Mouse (Mus musculus) heart, embryonic 16.5 days (tissue): Measurements from ENCODE around the gene Rnf38. TPM values are rescaled to one million over a fixed set of nuclear protein-coding genes. Genes with fewer than 3 reads are reported as not detected.
A peak's percentile ranks its signal among the peaks of the same experiment; 100 is the strongest.

Experiments used
- ATAC-seq: fragments of 200-750 bp; cut with Nextera tagmentation; replicated peaks from 2 replicates; pipeline ENCODE4 v1.8.0; 2017; ENCODE audit warnings: moderate number of reproducible peaks; ENCODE audit not compliant: insufficient read depth, low FRiP score; ENCODE audit errors: extremely low read depth
- H3K27ac ChIP-seq: fragments of 300-500 bp; sonication (generic); 2 replicates; pipeline ENCODE4 v1.5.1; 2014; ENCODE audit warnings: mild to moderate bottlenecking, low read length, control low read depth, moderate library complexity
- H3K27me3 ChIP-seq: fragments of 300-500 bp; sonication (generic); 2 replicates; pipeline ENCODE4 v1.6.1; 2014; ENCODE audit warnings: low read length, mixed read lengths; ENCODE audit not compliant: control insufficient read depth, insufficient read depth
- H3K36me3 ChIP-seq: fragments of 300-500 bp; sonication (generic); 2 replicates; pipeline ENCODE4 v1.6.1; 2014; ENCODE audit not compliant: control insufficient read depth, insufficient read depth
- H3K4me1 ChIP-seq: fragments of 300-500 bp; sonication (generic); 2 replicates; pipeline ENCODE4 v1.6.1; 2014; ENCODE audit warnings: low read length, mixed read lengths; ENCODE audit not compliant: control insufficient read depth, insufficient read depth
- H3K4me2 ChIP-seq: fragments of 300-500 bp; sonication (generic); 2 replicates; pipeline ENCODE4 v1.6.1; 2014; ENCODE audit warnings: low read depth, mild to moderate bottlenecking, control low read depth, low read length
- H3K4me3 ChIP-seq: fragments of 300-500 bp; sonication (generic); 2 replicates; pipeline ENCODE4 v1.5.1; 2014; ENCODE audit warnings: mild to moderate bottlenecking, control low read depth, low read length
- H3K9ac ChIP-seq: fragments of 300-500 bp; sonication (generic); 2 replicates; pipeline ENCODE4 v1.6.1; 2014; ENCODE audit warnings: low read length, control low read depth
- H3K9me3 ChIP-seq: fragments of 300-500 bp; sonication (generic); replicated peaks from 2 replicates; pipeline ENCODE4 v1.6.1; 2016; ENCODE audit warnings: low read length; ENCODE audit not compliant: control insufficient read depth
- WGBS: fragments of 180-500 bp; shearing (Covaris S2); extraction: QIAGEN DNeasy Blood & Tissue Kit; methylation state at CpG from one replicate; pipeline ENCODE4 v1.1.7; 2014; 5-methylcytosine and 5-hydroxymethylcytosine counted together
- polyA plus RNA-seq: library from polyadenylated mRNA; unstranded; fragments of >200 nt; fragmentation: Nextera tagmentation; extraction: Ambion mirVana; gene quantifications from 2 replicates; pipeline ENCODE4 v1.2.1, GENCODE M21; 2015

Gene Rnf38
- polyA plus RNA-seq, 1 experiment from 2014 or later: 15.5 TPM

DNA sequence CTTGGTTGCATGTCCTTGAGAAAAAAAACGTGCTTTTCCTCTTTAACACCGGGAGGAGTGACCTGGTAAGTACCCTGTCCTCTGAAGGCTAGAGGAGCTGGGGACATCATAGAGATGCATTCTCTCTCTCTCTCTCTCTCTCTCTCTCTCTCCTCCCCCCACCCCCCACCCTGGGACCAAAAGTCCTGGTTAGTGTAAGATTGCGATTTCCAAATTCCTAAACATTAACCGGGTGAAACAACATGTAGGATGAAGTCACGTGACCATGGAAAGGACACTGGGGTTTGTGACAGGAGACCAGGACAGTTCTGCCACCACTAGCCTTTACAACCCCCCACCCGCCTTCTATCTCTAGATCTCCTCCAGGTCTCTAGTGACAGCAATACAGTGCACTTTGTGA is 19.6 kb upstream of the Rnf38 start:
- Histone ChIP-seq H3K4me1 (peaks cover 2% of the 10 kb centered on the region; the same call in 1 of the 2 replicates), H3K9ac (no peak overlapping the region), H3K9me3 (no peaks in the 10 kb centered on the region), H3K4me3 (no peak overlapping the region), H3K27me3 (peaks cover 3% of the 10 kb centered on the region; the same call in 1 of the 2 replicates), H3K36me3 (no peaks in the 10 kb centered on the region), H3K27ac (no peak overlapping the region), H3K4me2 (no peak overlapping the region; the same call in 1 of the 2 replicates)
- ATAC-seq: no peak
- 5% methylated on average over 6 of the region's 6 CpGs for WGBS

DNA sequence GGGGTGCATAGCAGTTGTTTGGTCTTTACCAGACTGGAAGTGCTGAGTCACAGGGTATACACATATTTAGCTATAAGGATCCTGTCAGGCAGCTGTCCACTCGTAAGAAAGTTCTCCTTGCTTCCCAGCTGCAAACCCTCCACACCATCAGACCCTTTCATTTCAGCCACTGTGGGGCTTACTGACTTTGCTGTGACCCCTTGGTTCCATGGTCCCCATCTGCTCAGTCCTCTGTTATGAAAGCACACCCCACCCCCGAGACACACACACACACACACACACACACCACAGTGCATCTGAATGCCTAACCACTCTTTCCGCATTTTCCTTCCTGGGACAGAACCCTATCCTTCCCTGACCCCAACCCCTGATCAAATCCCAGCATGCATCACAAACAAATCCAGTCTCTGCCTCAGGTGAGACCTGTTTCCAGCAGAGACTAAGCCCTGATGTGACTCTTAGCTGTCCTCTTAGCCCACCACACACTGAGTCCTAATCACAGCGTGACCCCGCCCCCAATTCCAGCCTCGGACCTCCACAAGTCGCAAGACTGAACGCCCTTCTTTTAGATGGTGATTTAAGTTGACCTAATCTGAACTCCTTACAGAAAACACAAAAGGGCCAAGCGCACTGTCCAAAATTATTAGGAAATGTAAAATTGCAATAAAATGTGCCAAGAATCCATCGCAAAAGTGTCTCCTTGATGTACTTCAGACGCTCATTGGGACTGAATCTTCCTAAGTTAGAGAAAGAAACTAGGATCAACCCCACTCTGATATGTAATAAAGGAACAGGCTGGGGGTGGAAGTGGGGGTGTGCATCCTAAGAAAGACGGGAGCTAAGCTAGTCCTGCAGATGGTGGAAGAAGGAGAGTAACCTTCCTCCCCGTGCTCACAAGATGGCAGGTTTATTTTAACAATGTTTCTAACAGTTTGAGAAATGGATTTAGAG is 18.7 kb upstream of the Rnf38 start:
- 7% methylated on average over 13 of the region's 13 CpGs for WGBS
- no peaks in the 10 kb centered on the region for H3K9me3 ChIP-seq
- no peak overlapping the region; the same call in 1 of the 2 replicates for H3K4me2 ChIP-seq
- H3K9ac ChIP-seq: no peak overlapping the region
- H3K36me3 ChIP-seq: no peaks in the 10 kb centered on the region
- H3K27me3 ChIP-seq: peaks cover 3% of the 10 kb centered on the region; the same call in 1 of the 2 replicates
- peaks cover 2% of the 10 kb centered on the region; the same call in 1 of the 2 replicates for H3K4me1 ChIP-seq
- no peak for ATAC-seq
- no peak overlapping the region for H3K27ac ChIP-seq
- no peak overlapping the region for H3K4me3 ChIP-seq

DNA sequence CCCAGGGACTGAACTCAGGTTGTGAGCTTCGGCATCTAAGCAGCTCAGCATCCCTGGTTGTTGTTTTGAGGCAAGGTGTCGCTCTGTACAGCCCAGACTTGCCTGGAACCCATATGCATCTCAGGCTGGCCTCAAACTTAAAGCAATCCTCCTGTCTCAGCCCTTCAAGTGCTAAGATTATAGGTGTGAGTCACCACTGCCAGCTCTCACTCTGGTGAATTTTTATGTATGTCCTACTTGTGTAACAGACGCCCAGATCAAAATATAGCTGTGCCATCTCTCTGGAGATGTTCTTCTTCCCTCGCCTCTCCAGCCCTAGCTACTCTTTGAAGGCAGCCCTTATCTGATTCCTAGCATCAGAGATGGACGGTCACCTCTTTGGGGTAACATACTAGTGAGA is 17.9 kb upstream of the Rnf38 start:
- Histone ChIP-seq H3K36me3 (no peaks in the 10 kb centered on the region), H3K4me1 (peaks cover 2% of the 10 kb centered on the region; the same call in 1 of the 2 replicates), H3K4me3 (no peak overlapping the region), H3K27ac (no peak overlapping the region), H3K4me2 (no peak overlapping the region), H3K9ac (no peak overlapping the region), H3K9me3 (no peaks in the 10 kb centered on the region), H3K27me3 (peaks cover 3% of the 10 kb centered on the region; the same call in 1 of the 2 replicates)
- no peak for ATAC-seq
- WGBS: 64% methylated on average over 5 of the region's 5 CpGs

DNA sequence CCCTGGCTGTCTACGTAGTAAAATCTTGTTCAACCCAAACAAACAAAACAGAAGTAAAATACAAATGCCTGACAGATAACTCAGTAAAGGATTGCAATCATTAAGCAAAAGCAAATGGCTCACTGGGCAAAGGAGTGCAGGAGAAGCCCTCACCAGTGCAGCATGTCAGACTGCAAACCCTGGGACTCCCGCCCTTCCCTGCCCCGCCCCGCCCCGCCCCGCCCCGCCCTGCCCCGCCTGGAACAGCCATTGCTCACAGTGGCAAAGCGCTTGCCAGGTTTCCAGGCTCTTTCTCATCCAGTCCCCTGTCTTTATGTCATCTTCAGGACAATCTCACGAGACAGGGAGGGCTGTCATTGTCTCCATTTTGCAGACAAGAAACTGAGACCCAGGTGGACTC is 16.1 kb upstream of the Rnf38 start:
- H3K36me3 ChIP-seq: no peaks in the 10 kb centered on the region
- 8% methylated on average over 7 of the region's 10 CpGs for WGBS
- ATAC-seq: no peak
- H3K4me3 ChIP-seq: 0 out of 2 replicates have a peak overlapping the region, but pooled peaks have one; percentile 9
- no peak overlapping the region for H3K27ac ChIP-seq
- H3K9ac ChIP-seq: no peak overlapping the region
- H3K9me3 ChIP-seq: no peaks in the 10 kb centered on the region
- H3K4me1 ChIP-seq: peaks cover 2% of the 10 kb centered on the region; the same call in 1 of the 2 replicates
- H3K27me3 ChIP-seq: peaks cover 3% of the 10 kb centered on the region; the same call in 1 of the 2 replicates
- peak overlapping the region; percentile 43; the same call in 1 of the 2 replicates for H3K4me2 ChIP-seq

DNA sequence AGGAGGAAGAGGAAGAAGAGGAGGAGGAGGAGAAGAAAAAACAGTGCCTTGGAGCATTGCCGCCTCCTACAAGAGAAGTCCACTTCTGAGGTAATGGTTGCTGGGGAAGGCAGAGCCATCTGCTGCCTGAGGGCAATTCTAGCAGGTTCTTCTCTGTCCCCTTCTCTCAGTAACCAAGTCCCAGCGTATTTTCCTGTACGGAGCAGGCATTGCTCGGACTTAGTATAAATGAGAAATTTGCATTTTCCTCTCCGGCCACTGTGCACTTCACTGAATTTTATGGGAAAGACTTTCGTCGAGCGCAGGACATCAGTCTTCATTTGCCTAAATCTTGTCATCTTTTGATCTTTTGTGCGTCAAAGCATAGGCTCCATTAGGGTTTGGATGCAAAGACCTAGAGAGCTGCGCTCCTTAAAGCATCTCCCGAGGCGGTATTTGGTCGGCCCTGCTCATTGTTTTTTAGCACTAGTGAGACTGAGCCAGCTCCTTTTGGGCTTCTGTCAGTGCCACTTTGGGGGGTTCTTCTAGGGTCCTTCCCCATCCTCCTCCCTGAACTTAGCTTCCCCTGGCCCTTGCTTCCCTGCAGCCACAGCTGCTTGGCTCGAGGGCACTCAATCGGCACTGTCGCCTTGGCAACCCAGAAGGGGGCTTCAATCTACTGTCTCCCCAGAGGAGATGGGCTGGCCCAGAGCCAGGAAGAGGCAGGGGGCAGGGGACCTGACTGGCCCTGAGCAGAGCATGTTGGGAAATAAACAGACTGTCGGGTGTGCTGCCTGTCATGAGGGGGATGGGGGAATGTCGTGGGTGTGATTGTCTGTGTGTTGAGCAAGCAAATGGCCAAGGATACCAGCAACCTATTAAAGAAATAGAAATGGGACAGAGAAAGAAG is 13.7 kb upstream of the Rnf38 start:
- peaks cover 3% of the 10 kb centered on the region; the same call in 1 of the 2 replicates for H3K27me3 ChIP-seq
- H3K27ac ChIP-seq: no peak overlapping the region
- H3K36me3 ChIP-seq: no peaks in the 10 kb centered on the region
- H3K9me3 ChIP-seq: no peaks in the 10 kb centered on the region
- no peaks in the 10 kb centered on the region; the same call in 1 of the 2 replicates for H3K4me1 ChIP-seq
- H3K9ac ChIP-seq: no peak overlapping the region
- no peak overlapping the region for H3K4me3 ChIP-seq
- WGBS: 20% methylated on average over 18 of the region's 18 CpGs
- no peak for ATAC-seq
- no peak overlapping the region for H3K4me2 ChIP-seq

DNA sequence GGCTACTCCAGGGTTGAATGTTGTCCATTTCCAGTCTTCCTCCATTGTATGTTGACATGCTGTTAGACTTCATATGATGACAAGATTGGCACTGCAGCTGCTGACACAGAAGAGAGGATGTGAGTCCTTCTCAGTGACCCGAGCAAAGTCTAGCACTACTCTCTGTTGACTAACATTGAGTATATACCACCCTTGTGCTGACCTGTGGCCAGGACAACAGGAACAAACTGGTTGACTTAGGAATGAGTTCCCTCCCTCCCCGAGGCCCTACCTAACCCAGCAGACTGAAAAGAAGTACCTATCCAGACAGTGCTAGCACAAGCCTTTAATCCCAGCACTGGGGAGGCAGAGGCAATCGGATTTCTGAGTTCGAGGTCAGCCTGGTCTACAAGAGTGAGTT is 12.7 kb upstream of the Rnf38 start:
- Histone ChIP-seq H3K4me3 (no peak overlapping the region), H3K9me3 (no peaks in the 10 kb centered on the region), H3K9ac (no peak overlapping the region), H3K27ac (no peak overlapping the region), H3K4me1 (peaks cover 4% of the 10 kb centered on the region), H3K36me3 (no peaks in the 10 kb centered on the region), H3K4me2 (no peak overlapping the region), H3K27me3 (peaks cover 3% of the 10 kb centered on the region; the same call in 1 of the 2 replicates)
- no peak for ATAC-seq
- WGBS: 79% methylated on average over 4 of the region's 4 CpGs

DNA sequence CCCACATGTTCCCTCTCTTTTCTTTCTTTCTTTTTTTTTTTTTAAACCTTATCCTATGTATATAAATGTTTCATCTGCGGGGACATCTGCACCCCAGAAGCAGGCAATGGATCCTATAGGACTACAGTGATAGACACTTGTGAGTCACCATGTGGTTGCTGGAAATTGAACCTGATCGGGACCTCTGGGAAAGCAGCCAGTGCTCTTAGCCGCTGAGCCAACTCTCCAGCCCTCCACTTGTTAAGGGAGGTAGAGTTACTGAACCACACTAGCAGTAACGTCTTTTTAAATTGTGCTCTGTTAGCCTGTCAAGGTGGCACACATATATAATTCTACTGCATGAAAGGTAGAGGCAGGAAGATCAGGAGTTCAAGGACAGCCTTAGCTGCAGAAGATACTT is 8.0 kb upstream of the Rnf38 start:
- H3K27me3 ChIP-seq: no peaks in the 10 kb centered on the region
- no peaks in the 10 kb centered on the region for H3K9me3 ChIP-seq
- no peak overlapping the region for H3K4me2 ChIP-seq
- 56% methylated on average over 4 of the region's 4 CpGs for WGBS
- no peak overlapping the region for H3K4me3 ChIP-seq
- H3K4me1 ChIP-seq: peaks cover 4% of the 10 kb centered on the region
- no peaks in the 10 kb centered on the region for H3K36me3 ChIP-seq
- no peak for ATAC-seq
- H3K9ac ChIP-seq: no peak overlapping the region
- no peak overlapping the region for H3K27ac ChIP-seq

DNA sequence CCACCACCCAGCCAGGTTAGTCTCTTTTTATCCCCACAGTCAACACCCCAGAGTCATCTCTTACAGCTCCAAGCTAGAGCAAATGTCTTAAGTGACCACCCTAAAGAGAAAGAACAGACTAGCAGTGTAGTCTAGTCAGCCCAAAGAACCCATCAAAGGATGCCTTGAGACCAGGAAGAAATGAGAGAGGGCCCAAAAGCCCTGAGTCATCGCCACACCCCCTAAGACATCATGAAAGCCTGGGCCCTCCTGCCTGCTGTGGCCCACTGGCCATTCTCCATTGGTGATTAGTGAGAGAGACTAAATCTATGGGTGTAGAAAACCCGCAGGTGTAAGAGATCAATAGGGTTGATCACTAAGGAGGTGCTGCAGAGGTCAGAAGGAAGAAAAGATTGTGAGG is 2.4 kb upstream of the Rnf38 start:
- H3K27ac ChIP-seq: no peak overlapping the region
- ATAC-seq: no peak
- 81% methylated on average over 2 of the region's 2 CpGs for WGBS

More for the DNA sequence above, 2.4 kb upstream of the Rnf38 start:
- H3K27me3 ChIP-seq: no peaks in the 10 kb centered on the region
- H3K9ac ChIP-seq: no peak overlapping the region
- peaks cover 12% of the 10 kb centered on the region for H3K4me1 ChIP-seq
- H3K4me3 ChIP-seq: no peak overlapping the region
- no peak overlapping the region for H3K4me2 ChIP-seq
- H3K9me3 ChIP-seq: no peaks in the 10 kb centered on the region
- no peaks in the 10 kb centered on the region for H3K36me3 ChIP-seq
